Mouse (Mus musculus): ENCODE data around the gene Nutm1. TPM values are rescaled to one million over a fixed set of nuclear protein-coding genes. Genes with fewer than 3 reads are reported as not detected.
"Not testable (repeated sequence)": the region's sequence is repeated elsewhere in the genome, so short reads cannot be mapped to it uniquely, and the experiment has no call there.

Gene Nutm1
- not detected in 2 replicates for polyA plus RNA-seq (2012; rRNA removed)

DNA sequence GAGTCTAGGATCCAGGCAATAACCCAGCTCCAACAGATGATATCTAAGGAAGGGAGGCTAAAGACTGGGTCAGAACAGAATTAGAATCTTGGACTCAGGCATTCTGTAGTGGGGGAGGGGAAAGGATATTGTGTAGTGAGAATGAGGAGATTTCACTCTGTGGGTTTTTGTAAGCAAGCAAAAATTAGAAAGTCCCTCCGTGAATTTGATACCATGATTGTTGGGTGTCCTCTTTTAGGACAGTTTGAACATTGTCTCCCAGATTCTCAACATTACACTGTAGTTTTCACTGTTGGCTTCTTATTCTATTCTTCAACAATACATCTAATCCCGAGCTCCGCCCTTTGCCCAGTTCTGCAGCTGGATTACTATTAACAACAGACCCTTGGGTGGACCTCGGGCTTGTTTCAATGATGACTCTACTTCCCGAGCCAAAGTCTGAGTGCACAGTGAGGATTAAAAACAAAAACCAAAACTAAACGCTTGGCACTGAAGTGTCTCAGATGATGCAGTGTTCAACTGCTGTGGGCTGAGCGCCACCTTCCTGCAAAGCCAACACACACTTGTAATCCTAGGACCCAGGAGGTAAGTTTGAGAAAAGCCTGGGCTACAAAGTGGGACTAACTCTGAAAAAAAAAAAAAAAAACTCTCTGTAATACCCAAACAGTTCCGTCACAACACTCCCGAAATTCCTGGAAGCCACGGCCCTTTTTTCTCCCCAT, at the start of gene Nutm1:
Gene Nutm1 (minus strand): TSS at position 51 of the 722 bp plus-strand sequence.
- no peak for DNase-seq (ENCODE audit: low spot score)

DNA sequence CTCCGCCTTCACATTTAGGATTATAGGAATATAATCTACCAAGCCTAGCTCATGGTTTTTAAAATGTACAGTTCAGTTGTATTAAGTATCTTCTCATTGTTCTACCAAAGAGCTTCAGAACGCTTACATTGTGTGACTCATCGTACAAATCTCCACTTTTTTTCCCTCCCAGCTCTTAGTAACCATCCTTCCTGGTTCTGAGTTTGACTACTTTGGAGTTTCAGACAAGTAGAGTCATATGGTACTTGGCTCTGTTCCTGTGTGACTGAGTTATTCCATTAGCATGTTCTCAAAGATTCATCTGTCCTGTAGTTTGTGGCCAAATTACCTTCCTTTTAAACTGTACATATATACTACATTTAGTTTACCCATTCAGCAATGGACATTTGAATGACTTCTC, 49.6 kb upstream of the Nutm1 start:
- DNase-seq (ENCODE audit: low spot score): no peak

- DNase-seq (ENCODE audit: low spot score): no peak
Observed at GRCm38 (mm10) chr2:112298221-112298620, 39.1 kb upstream of the Nutm1 start.

DNA sequence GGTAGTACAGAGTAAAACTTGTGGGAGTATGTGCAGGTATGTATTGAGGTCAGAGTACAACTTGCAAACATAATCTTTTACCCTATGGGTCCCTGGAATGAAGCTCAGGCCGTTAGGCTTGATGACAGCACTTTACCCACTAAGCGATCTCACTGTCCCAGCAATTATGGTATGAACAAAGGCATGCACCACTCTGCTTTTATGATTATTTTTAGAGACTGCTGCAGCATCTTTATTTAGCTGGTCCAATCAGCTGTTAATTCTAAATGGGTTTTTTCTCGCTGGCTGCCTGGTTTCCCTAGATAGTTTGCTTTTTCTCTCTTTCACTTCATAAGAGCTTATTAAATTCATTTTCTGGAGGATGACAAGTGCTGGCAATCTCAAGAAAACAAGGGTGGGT, 37.1 kb upstream of the Nutm1 start:
- DNase-seq (ENCODE audit: low spot score): no peak

- no peak for DNase-seq (ENCODE audit: low spot score)
Observed at GRCm38 (mm10) chr2:112292823-112293222, 33.7 kb upstream of the Nutm1 start.

DNA sequence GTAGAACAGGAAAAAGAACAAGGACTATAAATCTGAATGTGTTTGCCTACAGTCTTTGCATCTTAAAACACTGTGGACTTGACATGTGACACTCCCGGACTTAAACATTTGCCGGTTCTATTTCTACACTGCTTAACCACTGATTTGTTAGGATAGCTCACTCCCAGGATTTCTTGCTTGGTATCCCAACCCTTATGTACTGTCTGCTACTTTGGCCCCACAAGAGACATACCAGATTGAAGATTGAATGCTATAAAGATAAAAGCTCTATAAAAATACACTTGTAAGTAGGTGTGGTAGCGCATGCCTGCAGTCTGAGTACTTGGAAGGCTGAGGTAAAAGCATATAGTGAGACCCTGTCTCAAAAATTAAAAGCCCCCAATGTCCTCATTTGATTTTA, 30.4 kb upstream of the Nutm1 start:
- DNase-seq (ENCODE audit: low spot score): no peak

DNA sequence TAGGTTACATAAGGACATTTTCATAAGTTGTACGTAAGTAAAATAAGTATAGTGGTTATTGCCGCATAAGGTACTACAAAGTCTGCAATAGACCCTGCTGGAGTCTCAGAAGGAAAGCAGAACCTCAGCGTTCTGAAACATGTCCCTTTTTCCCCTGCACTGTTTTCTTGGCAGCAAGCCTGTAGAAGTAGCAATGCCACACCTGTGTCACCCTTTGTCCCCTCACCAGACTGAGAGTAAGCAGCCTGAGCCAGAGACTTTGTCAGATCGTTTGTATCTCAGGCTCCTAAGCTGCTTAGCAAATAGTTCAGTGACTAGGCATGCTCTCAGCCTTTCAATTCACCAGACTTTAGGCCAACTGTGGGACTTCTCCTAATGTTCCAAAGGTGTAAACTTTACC, 28.0 kb upstream of the Nutm1 start:
- no peak for DNase-seq (ENCODE audit: low spot score)

GRCm38 (mm10) chr2:112286062-112286461, 27.0 kb upstream of the Nutm1 start:
- DNase-seq (ENCODE audit: low spot score): not testable (repeated sequence)

GRCm38 (mm10) chr2:112285031-112285390, 25.9 kb upstream of the Nutm1 start:
- no peak for DNase-seq (ENCODE audit: low spot score)

GRCm38 (mm10) chr2:112284363-112285030, 25.4 kb upstream of the Nutm1 start:
- peak; percentile 42 for DNase-seq (ENCODE audit: low spot score)

GRCm38 (mm10) chr2:112282846-112283245, 23.8 kb upstream of the Nutm1 start:
- DNase-seq (ENCODE audit: low spot score): no peak

DNA sequence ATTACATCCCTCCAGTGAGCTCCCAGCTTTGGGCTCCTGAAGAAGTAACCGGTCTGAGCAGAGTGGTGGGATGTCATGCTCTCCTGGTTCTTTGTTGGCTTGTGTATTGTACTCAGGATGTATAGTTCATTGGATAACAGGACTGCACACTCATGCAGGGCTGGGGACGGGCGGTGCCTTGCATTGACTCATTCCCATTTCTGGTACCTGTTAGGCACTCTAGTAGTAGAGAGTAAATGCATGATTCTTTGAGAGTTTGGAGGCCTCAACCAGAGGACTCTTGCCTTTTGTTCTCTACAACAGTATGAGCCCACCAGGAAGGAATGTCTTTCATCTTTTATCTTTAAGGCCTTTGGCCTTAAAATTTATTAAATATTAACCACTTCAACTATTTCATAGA, 17.8 kb upstream of the Nutm1 start:
- no peak for DNase-seq (ENCODE audit: low spot score)

GRCm38 (mm10) chr2:112273474-112273873, 14.4 kb upstream of the Nutm1 start:
- DNase-seq (ENCODE audit: low spot score): no peak

DNA sequence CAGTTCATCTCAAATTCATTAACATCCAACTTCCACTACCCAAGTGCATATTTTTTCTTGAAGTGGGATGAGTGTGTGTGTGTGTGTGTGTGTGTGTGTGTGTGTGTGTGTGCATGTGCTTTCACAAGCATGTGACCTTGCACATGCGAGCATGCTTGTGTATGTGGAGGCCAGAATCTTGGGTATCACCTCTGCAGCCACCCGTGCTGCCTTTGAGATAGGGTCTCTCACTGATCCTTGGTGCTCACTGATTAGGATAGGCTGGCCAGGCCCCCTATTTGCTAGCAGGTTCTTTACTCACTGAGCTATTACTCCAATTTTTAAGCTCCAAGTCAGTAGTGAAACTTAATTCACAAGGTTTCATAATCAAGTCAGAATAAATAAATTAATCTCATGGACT, 13.8 kb upstream of the Nutm1 start:
- no peak for DNase-seq (ENCODE audit: low spot score)

GRCm38 (mm10) chr2:112270011-112270410, 10.9 kb upstream of the Nutm1 start:
- no peak for DNase-seq (ENCODE audit: low spot score)

- no peak for DNase-seq (ENCODE audit: low spot score)
Observed at GRCm38 (mm10) chr2:112267547-112268269, 8.6 kb upstream of the Nutm1 start.

DNA sequence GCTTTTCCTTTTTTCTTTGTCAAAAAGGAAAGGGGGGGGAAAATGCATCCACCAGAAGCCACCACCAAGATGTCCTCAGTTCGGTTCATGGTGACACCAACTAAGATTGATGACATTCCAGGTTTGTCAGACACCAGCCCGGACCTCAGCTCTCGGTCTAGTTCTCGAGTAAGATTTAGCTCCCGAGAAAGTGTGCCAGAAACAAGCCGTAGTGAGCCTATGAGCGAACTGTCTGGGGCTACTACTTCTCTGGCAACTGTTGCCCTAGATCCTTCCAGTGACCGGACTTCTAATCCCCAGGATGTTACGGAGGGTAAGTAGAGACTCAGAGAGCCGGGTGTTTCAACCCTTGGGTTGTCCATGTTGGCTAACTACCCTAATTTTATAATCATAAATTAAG, 7.7 kb upstream of the Nutm1 start:
- DNase-seq (ENCODE audit: low spot score): no peak

- no peak for DNase-seq (ENCODE audit: low spot score)
Observed at GRCm38 (mm10) chr2:112266242-112266592, 7.1 kb upstream of the Nutm1 start, which contains the start of gene Gm21985. TSS of gene Gm21985 (plus strand) at chr2:112266314.

DNA sequence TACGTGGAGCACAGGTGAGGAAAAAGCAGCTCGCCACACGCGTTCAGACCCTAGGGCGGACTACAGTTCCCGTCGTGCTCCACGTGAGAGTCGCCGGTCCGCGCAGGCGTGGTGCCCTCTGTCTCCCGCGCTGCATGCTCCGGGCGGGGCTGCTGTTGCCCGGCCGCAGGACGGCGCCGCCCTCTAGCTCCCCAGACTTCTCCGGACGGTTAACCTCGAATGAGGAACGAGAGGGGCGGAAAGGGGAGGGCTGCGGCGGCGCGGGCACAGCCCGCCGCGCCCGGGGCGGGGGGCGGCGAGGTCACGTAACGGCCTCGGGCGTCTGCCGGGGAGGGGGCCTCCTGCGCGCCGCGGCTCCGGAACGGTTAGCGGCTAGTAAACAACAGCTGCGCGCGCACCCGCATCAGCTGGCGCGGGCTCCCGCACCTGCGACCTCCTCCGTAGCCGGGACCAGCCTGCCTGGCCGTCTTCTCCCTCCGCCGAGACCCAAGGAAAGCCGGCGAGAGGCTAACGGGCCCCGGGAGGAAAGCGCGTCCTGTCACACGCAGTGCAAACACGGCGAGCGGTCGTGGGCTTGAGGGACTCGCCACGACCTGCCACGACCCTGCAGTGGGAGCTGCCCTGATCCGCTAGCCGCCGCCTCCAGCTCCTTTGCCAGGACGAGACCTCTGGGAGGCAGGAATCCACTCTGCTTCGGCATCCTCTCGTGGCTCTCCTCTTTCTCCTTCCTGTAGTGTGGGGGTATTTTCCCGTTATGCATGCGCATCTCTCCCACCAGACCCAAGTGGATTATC, 6.6 kb upstream of the Nutm1 start, which contains the start of gene Slc12a6:
Gene Slc12a6 (plus strand): TSS at position 378 of the 794 bp plus-strand sequence.
- DNase-seq (ENCODE audit: low spot score): peak; percentile 85

DNA sequence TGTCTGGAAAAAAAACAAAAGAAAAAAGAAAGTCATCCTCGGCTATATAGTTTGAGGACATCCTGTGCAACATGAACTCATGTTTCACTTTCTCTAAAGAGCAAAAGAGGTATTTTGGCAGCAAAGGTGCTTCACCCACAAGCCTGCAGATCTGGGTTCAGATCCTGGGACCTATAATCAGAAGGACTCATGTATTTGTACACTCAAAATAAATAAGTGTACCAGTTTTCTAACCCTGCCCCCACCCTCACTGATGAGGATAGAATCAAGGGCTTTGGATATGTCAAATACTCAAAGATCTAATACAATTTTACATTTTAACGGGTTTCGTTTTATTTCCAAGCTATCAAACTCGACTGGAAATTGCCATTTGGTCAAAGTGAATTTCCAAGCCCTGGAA, 5.3 kb upstream of the Nutm1 start:
- no peak for DNase-seq (ENCODE audit: low spot score)

GRCm38 (mm10) chr2:112262779-112263295, 3.7 kb upstream of the Nutm1 start:
- no peak for DNase-seq (ENCODE audit: low spot score)

All from urinary bladder, adult 2 months (tissue).